Mouse (Mus musculus) erythroblast, embryonic 14.5 days (primary cell): ENCODE measurements around the gene Notch1.

Experiments
- GATA1 ChIP-seq: IDR thresholded peaks from 2 replicates; pipeline ENCODE4 v1.6.1; 2012; ENCODE audit warnings: low read length, inconsistent platforms, mixed read lengths
- TAL1 ChIP-seq: IDR thresholded peaks from 3 replicates; pipeline ENCODE4 v1.6.1; 2012; ENCODE audit warnings: low read length, inconsistent platforms, mixed read lengths

GRCm38 (mm10) chr2:26500027-26500598 is 16.4 kb downstream of the Notch1 start:
- no peak for TF ChIP-seq GATA1
- TF ChIP-seq TAL1 = no peak
